Mouse (Mus musculus): ENCODE data around the gene Hmcn2. TPM values are rescaled to one million over a fixed set of nuclear protein-coding genes. Genes with fewer than 3 reads are reported as not detected.

Hmcn2 gene
- 4.9 and 5.6 TPM in 2 replicates for polyA plus RNA-seq (2015; fragmentation: Nextera tagmentation; extraction: Ambion mirVana)

- no peaks in the 10 kb centered on the region for H3K9me3 ChIP-seq (replicated peaks; ENCODE audit: control insufficient read depth, low read length)
- WGBS, result 3% methylated on average over 33 of the region's 33 CpGs
- ATAC-seq (ENCODE audit: insufficient read depth, low FRiP score), result no peak
- H3K9ac ChIP-seq (ENCODE audit: low read length), result peak within 1 kb of the TSS; percentile 61
- no peaks in the 10 kb centered on the region for H3K4me1 ChIP-seq (ENCODE audit: control insufficient read depth, insufficient read depth, low read length)
- H3K27ac ChIP-seq (ENCODE audit: low read length), result no peak within 1 kb of the TSS
- H3K27me3 ChIP-seq (ENCODE audit: control insufficient read depth, insufficient read depth, low read length), result peaks cover 46% of the 10 kb centered on the region
- no peaks in the 10 kb centered on the region for H3K36me3 ChIP-seq (ENCODE audit: control insufficient read depth, insufficient read depth, low read length)
- H3K4me3 ChIP-seq (replicated peaks; ENCODE audit: low read length), result peak within 1 kb of the TSS; percentile 37
- H3K4me2 ChIP-seq (ENCODE audit: low read depth, low read length), result peak within 1 kb of the TSS; percentile 49
These were observed at the start of gene Hmcn2 for GRCm38 (mm10) chr2:31314007-31314465. TSS of gene Hmcn2 (plus strand) at chr2:31314415.

- Histone ChIP-seq H3K27ac (ENCODE audit: low read length) (no peak overlapping the region), H3K4me1 (ENCODE audit: control insufficient read depth, insufficient read depth, low read length) (peaks cover 34% of the 10 kb centered on the region), H3K4me3 (replicated peaks; ENCODE audit: low read length) (no peak overlapping the region), H3K4me2 (ENCODE audit: low read depth, low read length) (no peak overlapping the region), H3K27me3 (ENCODE audit: control insufficient read depth, insufficient read depth, low read length) (no peaks in the 10 kb centered on the region), H3K9ac (ENCODE audit: low read length) (no peak overlapping the region), H3K36me3 (ENCODE audit: control insufficient read depth, insufficient read depth, low read length) (no peaks in the 10 kb centered on the region), H3K9me3 (replicated peaks; ENCODE audit: control insufficient read depth, low read length) (no peaks in the 10 kb centered on the region)
- no peak for ATAC-seq (ENCODE audit: insufficient read depth, low FRiP score)
- WGBS, result 63% methylated on average over 6 of the region's 6 CpGs
These were observed 46.8 kb upstream of the Hmcn2 start for GRCm38 (mm10) chr2:31267447-31267846.

- WGBS, result 55% methylated on average over 5 of the region's 5 CpGs
- H3K9me3 ChIP-seq (replicated peaks; ENCODE audit: control insufficient read depth, low read length), result no peaks in the 10 kb centered on the region
- no peaks in the 10 kb centered on the region for H3K27me3 ChIP-seq (ENCODE audit: control insufficient read depth, insufficient read depth, low read length)
- H3K36me3 ChIP-seq (ENCODE audit: control insufficient read depth, insufficient read depth, low read length), result no peaks in the 10 kb centered on the region
- H3K4me2 ChIP-seq (ENCODE audit: low read depth, low read length), result no peak overlapping the region
- no peak overlapping the region for H3K4me3 ChIP-seq (replicated peaks; ENCODE audit: low read length)
- H3K9ac ChIP-seq (ENCODE audit: low read length), result no peak overlapping the region
- H3K27ac ChIP-seq (ENCODE audit: low read length), result no peak overlapping the region
- no peak for ATAC-seq (ENCODE audit: insufficient read depth, low FRiP score)
- H3K4me1 ChIP-seq (ENCODE audit: control insufficient read depth, insufficient read depth, low read length), result peaks cover 23% of the 10 kb centered on the region
These were observed 45.6 kb upstream of the Hmcn2 start for GRCm38 (mm10) chr2:31268631-31269030.

- H3K4me3 ChIP-seq (replicated peaks; ENCODE audit: low read length), result no peak overlapping the region
- ATAC-seq (ENCODE audit: insufficient read depth, low FRiP score), result no peak
- H3K9me3 ChIP-seq (replicated peaks; ENCODE audit: control insufficient read depth, low read length), result no peaks in the 10 kb centered on the region
- no peak overlapping the region for H3K9ac ChIP-seq (ENCODE audit: low read length)
- H3K27ac ChIP-seq (ENCODE audit: low read length), result no peak overlapping the region
- H3K4me1 ChIP-seq (ENCODE audit: control insufficient read depth, insufficient read depth, low read length), result peaks cover 18% of the 10 kb centered on the region
- WGBS, result 95% methylated on average over 6 of the region's 6 CpGs
- H3K36me3 ChIP-seq (ENCODE audit: control insufficient read depth, insufficient read depth, low read length), result no peaks in the 10 kb centered on the region
- no peak overlapping the region for H3K4me2 ChIP-seq (ENCODE audit: low read depth, low read length)
- H3K27me3 ChIP-seq (ENCODE audit: control insufficient read depth, insufficient read depth, low read length), result no peaks in the 10 kb centered on the region
These were observed 45.0 kb upstream of the Hmcn2 start for GRCm38 (mm10) chr2:31269188-31269587.

GRCm38 (mm10) chr2:31269847-31270246 lies 44.4 kb upstream of the Hmcn2 start:
- Histone ChIP-seq H3K27me3 (ENCODE audit: control insufficient read depth, insufficient read depth, low read length) (no peaks in the 10 kb centered on the region), H3K4me3 (replicated peaks; ENCODE audit: low read length) (no peak overlapping the region), H3K27ac (ENCODE audit: low read length) (no peak overlapping the region), H3K4me1 (ENCODE audit: control insufficient read depth, insufficient read depth, low read length) (peaks cover 11% of the 10 kb centered on the region; the same call in 1 of the 2 replicates), H3K36me3 (ENCODE audit: control insufficient read depth, insufficient read depth, low read length) (no peaks in the 10 kb centered on the region), H3K9ac (ENCODE audit: low read length) (no peak overlapping the region), H3K9me3 (replicated peaks; ENCODE audit: control insufficient read depth, low read length) (no peaks in the 10 kb centered on the region), H3K4me2 (ENCODE audit: low read depth, low read length) (no peak overlapping the region)
- 94% methylated on average over 10 of the region's 10 CpGs for WGBS
- no peak for ATAC-seq (ENCODE audit: insufficient read depth, low FRiP score)

- H3K4me3 ChIP-seq (replicated peaks; ENCODE audit: low read length), result no peak overlapping the region
- H3K9ac ChIP-seq (ENCODE audit: low read length), result no peak overlapping the region
- H3K4me1 ChIP-seq (ENCODE audit: control insufficient read depth, insufficient read depth, low read length), result peaks cover 5% of the 10 kb centered on the region; the same call in 1 of the 2 replicates
- H3K4me2 ChIP-seq (ENCODE audit: low read depth, low read length), result no peak overlapping the region
- WGBS, result 94% methylated on average over 8 of the region's 8 CpGs
- H3K9me3 ChIP-seq (replicated peaks; ENCODE audit: control insufficient read depth, low read length), result no peaks in the 10 kb centered on the region
- H3K27ac ChIP-seq (ENCODE audit: low read length), result no peak overlapping the region
- no peak for ATAC-seq (ENCODE audit: insufficient read depth, low FRiP score)
- no peaks in the 10 kb centered on the region for H3K27me3 ChIP-seq (ENCODE audit: control insufficient read depth, insufficient read depth, low read length)
- H3K36me3 ChIP-seq (ENCODE audit: control insufficient read depth, insufficient read depth, low read length), result no peaks in the 10 kb centered on the region
These were observed 43.7 kb upstream of the Hmcn2 start for GRCm38 (mm10) chr2:31270470-31270869.

- no peaks in the 10 kb centered on the region for H3K27me3 ChIP-seq (ENCODE audit: control insufficient read depth, insufficient read depth, low read length)
- no peaks in the 10 kb centered on the region for H3K36me3 ChIP-seq (ENCODE audit: control insufficient read depth, insufficient read depth, low read length)
- no peak overlapping the region for H3K4me2 ChIP-seq (ENCODE audit: low read depth, low read length)
- H3K27ac ChIP-seq (ENCODE audit: low read length), result no peak overlapping the region
- H3K4me3 ChIP-seq (replicated peaks; ENCODE audit: low read length), result no peak overlapping the region
- no peak for ATAC-seq (ENCODE audit: insufficient read depth, low FRiP score)
- H3K9me3 ChIP-seq (replicated peaks; ENCODE audit: control insufficient read depth, low read length), result no peaks in the 10 kb centered on the region
- WGBS, result 89% methylated on average over 1 of the region's 1 CpGs
- no peak overlapping the region for H3K9ac ChIP-seq (ENCODE audit: low read length)
- 0 out of 2 replicates have a peak, but pooled peaks cover under 1% of the 10 kb centered on the region for H3K4me1 ChIP-seq (ENCODE audit: control insufficient read depth, insufficient read depth, low read length)
These were observed 43.1 kb upstream of the Hmcn2 start for GRCm38 (mm10) chr2:31271071-31271470.

GRCm38 (mm10) chr2:31274993-31275392 lies 39.2 kb upstream of the Hmcn2 start:
- H3K4me3 ChIP-seq (replicated peaks; ENCODE audit: low read length), result no peak overlapping the region
- 88% methylated on average over 6 of the region's 6 CpGs for WGBS
- H3K9me3 ChIP-seq (replicated peaks; ENCODE audit: control insufficient read depth, low read length), result no peaks in the 10 kb centered on the region
- H3K27ac ChIP-seq (ENCODE audit: low read length), result no peak overlapping the region
- no peak overlapping the region for H3K4me2 ChIP-seq (ENCODE audit: low read depth, low read length)
- H3K36me3 ChIP-seq (ENCODE audit: control insufficient read depth, insufficient read depth, low read length), result no peaks in the 10 kb centered on the region
- ATAC-seq (ENCODE audit: insufficient read depth, low FRiP score), result no peak
- H3K4me1 ChIP-seq (ENCODE audit: control insufficient read depth, insufficient read depth, low read length), result no peaks in the 10 kb centered on the region
- no peak overlapping the region for H3K9ac ChIP-seq (ENCODE audit: low read length)
- H3K27me3 ChIP-seq (ENCODE audit: control insufficient read depth, insufficient read depth, low read length), result no peaks in the 10 kb centered on the region

- Histone ChIP-seq H3K4me3 (replicated peaks; ENCODE audit: low read length) (no peak overlapping the region), H3K27ac (ENCODE audit: low read length) (no peak overlapping the region), H3K4me1 (ENCODE audit: control insufficient read depth, insufficient read depth, low read length) (no peaks in the 10 kb centered on the region), H3K9ac (ENCODE audit: low read length) (no peak overlapping the region), H3K4me2 (ENCODE audit: low read depth, low read length) (no peak overlapping the region), H3K9me3 (replicated peaks; ENCODE audit: control insufficient read depth, low read length) (no peaks in the 10 kb centered on the region), H3K27me3 (ENCODE audit: control insufficient read depth, insufficient read depth, low read length) (no peaks in the 10 kb centered on the region), H3K36me3 (ENCODE audit: control insufficient read depth, insufficient read depth, low read length) (no peaks in the 10 kb centered on the region)
- whole genome bisulfite sequencing, result 69% methylated on average over 6 of the region's 6 CpGs
- no peak for ATAC-seq (ENCODE audit: insufficient read depth, low FRiP score)
These were observed 36.4 kb upstream of the Hmcn2 start for GRCm38 (mm10) chr2:31277810-31278209.
